Mouse (Mus musculus): ENCODE results near the gene Dpf2. TPM values are rescaled to one million over a fixed set of nuclear protein-coding genes. Genes with fewer than 3 reads are reported as not detected.
A peak's percentile ranks its signal among the peaks of the same experiment; 100 is the strongest.

The Dpf2 gene
- polyA plus RNA-seq, 1 experiment from 2014 or later: 97.5 TPM

GRCm38 (mm10) chr19:5928104-5928503 is 15.3 kb upstream of the Dpf2 start:
- no peak overlapping the region for H3K4me2 ChIP-seq (ENCODE audit: low read depth, low read length)
- WGBS: 76% methylated on average over 6 of the region's 6 CpGs
- no peaks in the 10 kb centered on the region for H3K9me3 ChIP-seq (replicated peaks; ENCODE audit: control insufficient read depth, low read length)
- no peaks in the 10 kb centered on the region for H3K36me3 ChIP-seq (ENCODE audit: control insufficient read depth, insufficient read depth)
- H3K4me1 ChIP-seq (ENCODE audit: control insufficient read depth, insufficient read depth, low read length): peaks cover 14% of the 10 kb centered on the region
- no peak overlapping the region for H3K4me3 ChIP-seq (ENCODE audit: low read length)
- H3K9ac ChIP-seq (ENCODE audit: low read length): no peak overlapping the region
- H3K27me3 ChIP-seq (ENCODE audit: control insufficient read depth, insufficient read depth, low read length): no peaks in the 10 kb centered on the region
- no peak overlapping the region for H3K27ac ChIP-seq (ENCODE audit: low read length)
- no peak for ATAC-seq (replicated peaks; ENCODE audit: extremely low read depth, insufficient read depth, low FRiP score)

DNA sequence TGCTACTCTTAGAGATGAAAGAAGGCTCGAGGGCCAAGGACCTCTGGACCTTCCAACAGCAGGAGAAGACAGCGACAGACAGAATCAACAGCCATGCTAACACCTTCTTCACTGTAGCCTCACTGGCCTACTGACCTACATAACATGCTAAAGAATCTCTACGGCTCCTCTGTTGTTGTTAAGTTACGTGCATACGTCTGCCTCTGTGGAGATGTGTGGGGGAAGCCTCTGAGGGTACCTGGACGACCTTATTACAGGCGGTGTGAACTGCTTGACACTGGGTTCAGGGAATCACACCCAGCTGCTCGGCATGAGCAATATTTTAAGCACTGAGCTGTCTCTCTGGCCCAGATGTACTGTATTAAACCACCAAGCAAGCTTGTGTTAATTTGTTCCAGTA is 14.7 kb upstream of the Dpf2 start:
- Histone ChIP-seq H3K27me3 (ENCODE audit: control insufficient read depth, insufficient read depth, low read length) (no peaks in the 10 kb centered on the region), H3K4me3 (ENCODE audit: low read length) (no peak overlapping the region), H3K36me3 (ENCODE audit: control insufficient read depth, insufficient read depth) (no peaks in the 10 kb centered on the region), H3K9me3 (replicated peaks; ENCODE audit: control insufficient read depth, low read length) (no peaks in the 10 kb centered on the region), H3K9ac (ENCODE audit: low read length) (no peak overlapping the region), H3K4me2 (ENCODE audit: low read depth, low read length) (no peak overlapping the region), H3K4me1 (ENCODE audit: control insufficient read depth, insufficient read depth, low read length) (peaks cover 19% of the 10 kb centered on the region), H3K27ac (ENCODE audit: low read length) (no peak overlapping the region)
- 71% methylated on average over 8 of the region's 8 CpGs for WGBS
- no peak for ATAC-seq (replicated peaks; ENCODE audit: extremely low read depth, insufficient read depth, low FRiP score)

DNA sequence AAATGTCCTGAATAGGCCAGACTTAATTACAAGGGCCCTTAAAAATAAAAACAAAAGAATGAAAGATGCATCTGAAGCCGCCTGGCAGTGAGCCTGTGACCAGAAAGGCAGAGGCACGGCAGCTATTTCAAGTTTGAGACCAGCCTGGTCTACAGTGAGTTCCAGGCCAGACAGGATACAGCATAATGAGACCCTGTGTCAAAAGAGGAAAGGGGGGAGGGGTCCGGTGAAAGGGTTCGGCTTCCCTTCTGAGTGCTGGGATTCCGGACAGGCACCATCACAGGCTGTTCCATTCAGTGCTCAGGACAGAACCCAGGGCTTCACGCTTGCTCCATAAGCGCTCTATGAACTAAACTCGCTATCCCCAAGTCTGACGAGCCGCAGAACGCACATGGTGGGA is 14.2 kb upstream of the Dpf2 start:
- ATAC-seq (replicated peaks; ENCODE audit: extremely low read depth, insufficient read depth, low FRiP score): no peak
- Histone ChIP-seq H3K4me3 (ENCODE audit: low read length) (no peak overlapping the region), H3K4me1 (ENCODE audit: control insufficient read depth, insufficient read depth, low read length) (peaks cover 24% of the 10 kb centered on the region), H3K27ac (ENCODE audit: low read length) (no peak overlapping the region), H3K9me3 (replicated peaks; ENCODE audit: control insufficient read depth, low read length) (no peaks in the 10 kb centered on the region), H3K27me3 (ENCODE audit: control insufficient read depth, insufficient read depth, low read length) (no peaks in the 10 kb centered on the region), H3K36me3 (ENCODE audit: control insufficient read depth, insufficient read depth) (no peaks in the 10 kb centered on the region), H3K4me2 (ENCODE audit: low read depth, low read length) (no peak overlapping the region), H3K9ac (ENCODE audit: low read length) (no peak overlapping the region)
- WGBS: 74% methylated on average over 11 of the region's 11 CpGs

DNA sequence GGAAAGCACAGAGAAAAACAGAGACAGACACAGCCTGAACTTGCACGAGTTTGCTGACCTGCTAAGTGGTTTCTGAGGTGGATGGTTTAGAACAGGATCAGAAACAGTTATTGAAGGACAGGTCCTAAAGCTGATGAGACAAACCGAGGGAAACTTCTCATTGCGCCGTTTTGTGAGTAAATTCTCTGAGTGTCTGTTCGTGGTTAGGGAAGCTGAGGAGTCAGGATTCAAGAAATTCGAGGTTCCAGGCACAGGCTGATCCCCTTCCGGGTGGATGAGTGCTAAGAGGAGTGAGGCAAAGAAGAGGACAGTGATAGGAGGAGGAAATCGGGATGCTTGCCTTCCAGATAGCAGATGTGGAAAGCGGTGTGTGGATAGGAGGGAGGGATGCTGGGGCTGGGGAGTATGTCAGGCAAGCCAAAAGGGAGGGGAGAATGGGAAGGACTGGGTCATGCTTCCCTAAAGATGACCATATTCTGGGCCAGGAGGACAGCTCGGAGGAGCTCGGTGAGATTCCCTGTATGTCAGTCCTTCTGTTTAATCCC is 12.6 kb upstream of the Dpf2 start:
- Histone ChIP-seq H3K4me1 (ENCODE audit: control insufficient read depth, insufficient read depth, low read length) (peaks cover 30% of the 10 kb centered on the region), H3K27ac (ENCODE audit: low read length) (peak overlapping the region; percentile 97)

GRCm38 (mm10) chr19:5924713-5925093 is 11.9 kb upstream of the Dpf2 start, which contains the start of gene Cdc42ep2:
Gene Cdc42ep2 (minus strand): TSS chr19:5924816.
- Histone ChIP-seq H3K27ac (ENCODE audit: low read length) (peak within 1 kb of the TSS; percentile 97), H3K4me2 (ENCODE audit: low read depth, low read length) (peak within 1 kb of the TSS; percentile 98), H3K9ac (ENCODE audit: low read length) (peak within 1 kb of the TSS; percentile 89), H3K36me3 (ENCODE audit: control insufficient read depth, insufficient read depth) (no peaks in the 10 kb centered on the region), H3K4me1 (ENCODE audit: control insufficient read depth, insufficient read depth, low read length) (peaks cover 27% of the 10 kb centered on the region), H3K27me3 (ENCODE audit: control insufficient read depth, insufficient read depth, low read length) (no peaks in the 10 kb centered on the region), H3K4me3 (ENCODE audit: low read length) (peak within 1 kb of the TSS; percentile 86), H3K9me3 (replicated peaks; ENCODE audit: control insufficient read depth, low read length) (no peaks in the 10 kb centered on the region)
- under 1% methylated on average over 18 of the region's 18 CpGs for WGBS
- ATAC-seq (replicated peaks; ENCODE audit: extremely low read depth, insufficient read depth, low FRiP score): peak; percentile 93

More for the DNA sequence above, 12.6 kb upstream of the Dpf2 start:
- Histone ChIP-seq H3K9me3 (replicated peaks; ENCODE audit: control insufficient read depth, low read length) (no peaks in the 10 kb centered on the region), H3K9ac (ENCODE audit: low read length) (peak overlapping the region; percentile 66), H3K27me3 (ENCODE audit: control insufficient read depth, insufficient read depth, low read length) (no peaks in the 10 kb centered on the region), H3K36me3 (ENCODE audit: control insufficient read depth, insufficient read depth) (no peaks in the 10 kb centered on the region), H3K4me2 (ENCODE audit: low read depth, low read length) (peak overlapping the region; percentile 98), H3K4me3 (ENCODE audit: low read length) (peak overlapping the region; percentile 86)
- 22% methylated on average over 11 of the region's 11 CpGs for WGBS
- ATAC-seq (replicated peaks; ENCODE audit: extremely low read depth, insufficient read depth, low FRiP score): no peak

DNA sequence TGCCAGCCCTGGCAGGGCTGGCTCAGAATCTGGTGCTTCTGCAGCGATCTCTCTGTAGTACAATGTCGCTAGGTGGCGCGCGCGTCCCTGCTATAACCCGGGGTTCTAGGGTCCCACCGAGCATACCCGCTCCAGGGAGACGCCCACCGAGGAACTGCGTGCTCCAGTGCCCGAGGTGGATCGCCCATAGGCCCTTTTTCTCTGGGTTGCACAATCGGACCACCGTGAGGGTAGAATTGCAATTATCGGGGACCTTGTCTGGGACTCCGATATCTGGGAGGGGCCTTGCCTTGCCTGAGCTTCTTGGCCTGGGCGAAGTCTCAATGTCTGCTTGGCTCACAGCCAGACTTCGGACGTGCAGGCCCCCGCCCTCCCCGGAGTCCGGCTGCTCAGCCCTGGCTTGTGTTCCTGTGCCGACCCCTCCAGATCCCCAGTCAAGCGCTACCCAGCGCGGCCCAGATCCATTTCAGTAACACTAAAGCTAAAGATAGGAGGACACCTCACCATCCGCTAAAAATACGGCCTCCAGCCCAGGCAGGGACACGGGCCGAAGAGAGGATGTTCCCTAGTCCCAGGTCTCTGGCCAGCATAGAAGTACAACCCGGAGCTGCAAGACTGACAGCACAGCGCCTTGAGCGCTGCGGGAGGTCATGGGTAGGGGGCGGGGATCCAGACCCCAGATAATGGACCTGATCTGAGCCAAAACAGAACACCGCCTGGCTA is 11.3 kb upstream of the Dpf2 start:
- Histone ChIP-seq H3K9me3 (replicated peaks; ENCODE audit: control insufficient read depth, low read length) (no peaks in the 10 kb centered on the region), H3K4me3 (ENCODE audit: low read length) (peak overlapping the region; percentile 86), H3K27me3 (ENCODE audit: control insufficient read depth, insufficient read depth, low read length) (no peaks in the 10 kb centered on the region), H3K36me3 (ENCODE audit: control insufficient read depth, insufficient read depth) (0 out of 2 replicates have a peak, but pooled peaks cover under 1% of the 10 kb centered on the region), H3K4me1 (ENCODE audit: control insufficient read depth, insufficient read depth, low read length) (peaks cover 27% of the 10 kb centered on the region), H3K4me2 (ENCODE audit: low read depth, low read length) (peak overlapping the region; percentile 98), H3K9ac (ENCODE audit: low read length) (peak overlapping the region; percentile 89), H3K27ac (ENCODE audit: low read length) (peak overlapping the region; percentile 97)
- ATAC-seq (replicated peaks; ENCODE audit: extremely low read depth, insufficient read depth, low FRiP score): peak; percentile 83
- under 1% methylated on average over 38 of the region's 38 CpGs for WGBS

DNA sequence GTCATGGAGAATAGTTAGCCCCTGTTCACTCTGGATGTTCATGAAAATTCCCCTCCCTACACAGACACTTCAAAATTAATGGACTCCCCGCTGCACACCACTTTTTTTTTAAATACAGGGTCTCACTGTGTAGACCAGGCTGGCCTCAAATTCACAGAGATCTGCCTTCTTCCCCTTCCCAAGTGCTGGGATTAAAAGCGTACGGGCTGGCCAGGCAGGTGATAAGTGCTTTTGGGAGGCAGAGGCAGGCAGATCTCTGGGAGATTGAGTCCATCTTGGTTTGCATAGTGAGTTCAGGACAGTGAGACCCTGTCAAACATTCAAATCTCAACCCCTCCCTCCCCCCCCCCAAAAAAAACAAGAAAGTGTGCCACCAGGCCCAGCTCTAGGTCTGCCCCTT is 10.2 kb upstream of the Dpf2 start:
- WGBS: 91% methylated on average over 3 of the region's 3 CpGs
- H3K27ac ChIP-seq (ENCODE audit: low read length): peak overlapping the region; percentile 39; the same call in 1 of the 2 replicates

DNA sequence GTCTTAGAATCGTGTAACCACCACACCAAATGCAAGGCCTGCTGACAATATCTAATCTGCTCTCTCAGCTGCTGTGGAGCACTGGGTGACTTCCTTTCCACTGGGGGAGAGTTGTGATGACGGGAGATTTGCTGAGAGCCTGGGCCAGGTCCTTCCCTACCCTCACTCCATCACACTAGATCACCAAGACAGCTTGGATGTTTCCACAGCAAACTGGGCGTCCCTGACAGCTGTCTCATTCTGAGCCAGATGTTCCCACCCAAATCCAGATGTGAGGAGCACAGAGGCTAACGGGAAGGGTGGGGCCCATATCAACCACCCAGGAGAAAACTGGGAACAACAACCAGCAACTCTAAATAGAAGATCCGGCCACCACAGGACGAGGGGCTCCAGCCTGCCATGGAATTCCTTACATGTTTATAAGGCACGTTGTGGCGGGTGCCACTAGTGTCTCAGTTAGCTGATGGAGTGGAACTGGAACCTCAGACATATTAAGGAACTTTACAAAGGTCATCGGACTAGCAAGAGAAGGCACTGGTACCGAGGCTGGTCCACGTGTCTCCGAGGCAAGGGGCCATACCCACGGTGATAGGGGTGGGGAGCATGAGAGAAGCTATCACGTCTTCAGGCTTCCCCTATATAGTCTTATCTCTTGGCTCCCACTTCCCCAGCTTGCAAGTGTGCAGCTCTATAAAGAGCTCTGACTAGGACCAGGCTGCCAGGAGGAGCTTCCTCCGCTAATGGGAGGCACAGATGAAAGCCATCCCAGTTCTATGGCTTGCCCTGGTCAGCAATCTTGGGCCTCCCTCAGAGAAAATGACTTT is 9.5 kb upstream of the Dpf2 start:
- Histone ChIP-seq H3K9me3 (replicated peaks; ENCODE audit: control insufficient read depth, low read length) (no peaks in the 10 kb centered on the region), H3K27me3 (ENCODE audit: control insufficient read depth, insufficient read depth, low read length) (no peaks in the 10 kb centered on the region), H3K4me1 (ENCODE audit: control insufficient read depth, insufficient read depth, low read length) (peaks cover 27% of the 10 kb centered on the region), H3K27ac (ENCODE audit: low read length) (peak overlapping the region; percentile 39), H3K4me2 (ENCODE audit: low read depth, low read length) (peak overlapping the region; percentile 98), H3K4me3 (ENCODE audit: low read length) (peak overlapping the region; percentile 86), H3K9ac (ENCODE audit: low read length) (peak overlapping the region; percentile 48), H3K36me3 (ENCODE audit: control insufficient read depth, insufficient read depth) (peaks cover 13% of the 10 kb centered on the region; the same call in 1 of the 2 replicates)
- 48% methylated on average over 15 of the region's 15 CpGs for WGBS
- ATAC-seq (replicated peaks; ENCODE audit: extremely low read depth, insufficient read depth, low FRiP score): no peak

More for the DNA sequence above, 10.2 kb upstream of the Dpf2 start:
- peak overlapping the region; percentile 48 for H3K9ac ChIP-seq (ENCODE audit: low read length)
- peak overlapping the region; percentile 98 for H3K4me2 ChIP-seq (ENCODE audit: low read depth, low read length)
- H3K9me3 ChIP-seq (replicated peaks; ENCODE audit: control insufficient read depth, low read length): no peaks in the 10 kb centered on the region
- no peaks in the 10 kb centered on the region for H3K27me3 ChIP-seq (ENCODE audit: control insufficient read depth, insufficient read depth, low read length)
- peaks cover 6% of the 10 kb centered on the region; the same call in 1 of the 2 replicates for H3K36me3 ChIP-seq (ENCODE audit: control insufficient read depth, insufficient read depth)
- ATAC-seq (replicated peaks; ENCODE audit: extremely low read depth, insufficient read depth, low FRiP score): no peak
- peak overlapping the region; percentile 86 for H3K4me3 ChIP-seq (ENCODE audit: low read length)
- peaks cover 27% of the 10 kb centered on the region for H3K4me1 ChIP-seq (ENCODE audit: control insufficient read depth, insufficient read depth, low read length)

Measured in heart, embryonic 16.5 days (tissue).